Mouse (Mus musculus) ovary, postnatal 14 days (tissue): ENCODE results near the gene Cyp1a2.

Source experiments
- DNase-seq: peaks from one replicate; pipeline ENCODE4 v3.0.0; 2022; ENCODE audit warnings: low spot score

Gene Cyp1a2

GRCm38 (mm10) chr9:57644944-57645893 is 38.3 kb downstream of the Cyp1a2 start:
- peak; percentile 97 for DNase-seq

- no peak for DNase-seq
Measured at GRCm38 (mm10) chr9:57644442-57644943, 39.0 kb downstream of the Cyp1a2 start.

GRCm38 (mm10) chr9:57643856-57644180 is 39.7 kb downstream of the Cyp1a2 start:
- no peak for DNase-seq

GRCm38 (mm10) chr9:57643169-57643855 is 40.2 kb downstream of the Cyp1a2 start:
- no peak for DNase-seq

GRCm38 (mm10) chr9:57641775-57642550 is 41.5 kb downstream of the Cyp1a2 start:
- no peak for DNase-seq

GRCm38 (mm10) chr9:57641022-57641421 is 42.5 kb downstream of the Cyp1a2 start:
- no peak for DNase-seq

- no peak for DNase-seq
Measured at GRCm38 (mm10) chr9:57640384-57640783, 43.1 kb downstream of the Cyp1a2 start.

- no peak for DNase-seq
Measured at GRCm38 (mm10) chr9:57639661-57640328, 43.7 kb downstream of the Cyp1a2 start.

GRCm38 (mm10) chr9:57638651-57639459 is 44.6 kb downstream of the Cyp1a2 start:
- no peak for DNase-seq

- peak; percentile 38 for DNase-seq
Measured at GRCm38 (mm10) chr9:57637741-57638322, 45.7 kb downstream of the Cyp1a2 start.

GRCm38 (mm10) chr9:57637272-57637671 is 46.2 kb downstream of the Cyp1a2 start:
- DNase-seq: no peak

GRCm38 (mm10) chr9:57633481-57634024 is 50.0 kb downstream of the Cyp1a2 start:
- DNase-seq: no peak

- DNase-seq: peak; percentile 86
Measured at GRCm38 (mm10) chr9:57629118-57629874, 54.2 kb downstream of the Cyp1a2 start.

- DNase-seq: no peak
Measured at GRCm38 (mm10) chr9:57628717-57629116, 54.8 kb downstream of the Cyp1a2 start.

- no peak for DNase-seq
Measured at GRCm38 (mm10) chr9:57627892-57628291, 55.6 kb downstream of the Cyp1a2 start.

- no peak for DNase-seq
Measured at GRCm38 (mm10) chr9:57627191-57627590, 56.3 kb downstream of the Cyp1a2 start.
